Comparison of ENCODE assay signal across 26 mouse cellular contexts in the genomic region with DNA sequence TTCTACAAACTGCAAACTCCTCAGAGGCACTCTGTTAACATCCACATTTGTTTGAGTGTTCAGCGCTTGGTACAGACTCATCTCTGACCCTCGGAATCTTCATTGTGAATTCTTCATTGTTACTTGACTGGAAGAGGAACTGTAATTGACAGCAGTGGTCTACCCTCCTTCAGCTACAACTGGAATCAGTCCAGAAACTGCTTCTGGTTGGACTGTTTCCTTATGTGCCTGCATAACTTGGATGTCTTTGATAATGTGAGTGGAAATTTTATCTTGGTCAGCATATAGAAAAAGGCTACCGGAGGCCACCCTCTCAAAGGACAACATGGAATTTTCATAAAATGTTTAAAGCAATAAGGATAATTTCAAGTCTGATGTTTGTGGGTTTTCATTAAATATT. TPM values are rescaled to one million over a fixed set of nuclear protein-coding genes. Genes with fewer than 3 reads are reported as not detected.
DNase-seq lines count a peak whose midpoint lies in the region; ATAC-seq lines count a peak whose summit lies in the region.
"Had no signal": no experiment of that assay in that cellular context is flagged by ENCODE, and none has a peak within 500 bp of the region (broad histone marks: within the 10 kb centered on the region; RNA-seq: fewer than 3 reads in every experiment).

No protein-coding gene starts in this region.

- no peak overlapping the region for H3K4me3 ChIP-seq in intestine, embryonic 14.5 days (ENCODE audit: low read depth, low read length)
- H3K4me3 ChIP-seq in intestine, embryonic 16.5 days (ENCODE audit: low read length), result no peak overlapping the region
- no peak overlapping the region for H3K4me3 ChIP-seq in liver, embryonic 13.5 days (replicated peaks)
- H3K4me3 ChIP-seq: embryonic facial prominence, embryonic 12.5 days; erythroblast, embryonic 14.5 days; forebrain, embryonic 13.5 days; heart, adult 2 months; intestine, embryonic 15.5 days had no signal

- H3K4me2 ChIP-seq in intestine, embryonic 14.5 days (ENCODE audit: low read length), result no peak overlapping the region
- no peak overlapping the region for H3K4me2 ChIP-seq in intestine, embryonic 16.5 days (ENCODE audit: low read depth, low read length)
- no peak overlapping the region for H3K4me2 ChIP-seq in liver, embryonic 13.5 days
- H3K4me2 ChIP-seq: embryonic facial prominence, embryonic 12.5 days; forebrain, embryonic 13.5 days; hindbrain, embryonic 14.5 days; intestine, embryonic 15.5 days had no signal

- H3K27ac ChIP-seq in intestine, embryonic 14.5 days (ENCODE audit: low read depth), result peak overlapping the region; percentile 5; the same call in 1 of the 2 replicates
- no peak overlapping the region for H3K27ac ChIP-seq in intestine, embryonic 16.5 days (ENCODE audit: low read length)
- H3K27ac ChIP-seq in liver, embryonic 13.5 days, result peak overlapping the region; percentile 39
- H3K27ac ChIP-seq: embryonic facial prominence, embryonic 12.5 days; forebrain, embryonic 13.5 days; heart, adult 2 months; hindbrain, embryonic 14.5 days; intestine, embryonic 15.5 days; stomach, postnatal 0 days had no signal

- no peak for ATAC-seq in intestine, embryonic 14.5 days (replicated peaks; ENCODE audit: low FRiP score, low TSS enrichment, low read depth)
- no peak for ATAC-seq in intestine, embryonic 16.5 days
- ATAC-seq in liver, embryonic 13.5 days (ENCODE audit: low read depth), result peak; percentile 72
- ATAC-seq in megakaryocyte-erythroid progenitor cell, adult 5-6 weeks (replicated peaks; ENCODE audit: low FRiP score, low TSS enrichment, poor library complexity, severe bottlenecking), result peak; percentile 58
- ATAC-seq: forebrain, embryonic 13.5 days; intestine, embryonic 15.5 days; midbrain, embryonic 16.5 days had no signal

- no peaks in the 10 kb centered on the region for H3K36me3 ChIP-seq in intestine, embryonic 14.5 days (ENCODE audit: control insufficient read depth, insufficient read depth, low read length)
- H3K36me3 ChIP-seq in intestine, embryonic 16.5 days (ENCODE audit: control insufficient read depth, insufficient read depth, low read length), result no peaks in the 10 kb centered on the region
- no peaks in the 10 kb centered on the region for H3K36me3 ChIP-seq in liver, embryonic 13.5 days
- H3K36me3 ChIP-seq: embryonic facial prominence, embryonic 12.5 days; G1E; intestine, embryonic 15.5 days had no signal

- 28% methylated on average over 3 of the region's 3 CpGs for WGBS in intestine, embryonic 14.5 days
- WGBS in intestine, embryonic 16.5 days, result 39% methylated on average over 3 of the region's 3 CpGs
- 38% methylated on average over 3 of the region's 3 CpGs for WGBS in liver, embryonic 13.5 days (ENCODE audit: insufficient replicate concordance)

- DNase-seq in intestine, embryonic 14.5 days (ENCODE audit: low spot score), result no peak
- DNase-seq in retina, postnatal 1 day, result peak; percentile 54
- DNase-seq in retina, embryonic 14.5 days (ENCODE audit: low spot score), result no peak
- no peak for DNase-seq in liver, embryonic 13.5 days
- DNase-seq in kidney, adult 11 months, result no peak
- no peak for DNase-seq in adrenal gland, adult 2 months
- DNase-seq: adrenal gland, postnatal 14 days; cerebellum, adult 9-10 months; gastrocnemius, postnatal 36 days; heart, adult 2 months; heart, postnatal 36 days; kidney, postnatal 36 days; lung, postnatal 36 days; right cerebral cortex, postnatal 14 days; thymus, adult 2 months had no signal

- H3K9me3 ChIP-seq in intestine, embryonic 14.5 days (ENCODE audit: control insufficient read depth, low read length), result no peaks in the 10 kb centered on the region
- H3K9me3 ChIP-seq in intestine, embryonic 16.5 days (ENCODE audit: control insufficient read depth, low read length), result no peaks in the 10 kb centered on the region
- no peaks in the 10 kb centered on the region for H3K9me3 ChIP-seq in liver, embryonic 13.5 days (replicated peaks)
- H3K9me3 ChIP-seq: embryonic facial prominence, embryonic 12.5 days; forebrain, embryonic 13.5 days; G1E; intestine, embryonic 15.5 days had no signal

- H3K4me1 ChIP-seq in intestine, embryonic 14.5 days (replicated peaks; ENCODE audit: control insufficient read depth, insufficient read depth, low read length), result peaks cover 7% of the 10 kb centered on the region; the same call in 1 of the 2 replicates
- H3K4me1 ChIP-seq in intestine, embryonic 16.5 days (ENCODE audit: control insufficient read depth, insufficient read depth, low read length), result no peaks in the 10 kb centered on the region
- H3K4me1 ChIP-seq in liver, embryonic 13.5 days (replicated peaks), result peaks cover 20% of the 10 kb centered on the region
- H3K4me1 ChIP-seq: embryonic facial prominence, embryonic 12.5 days; forebrain, embryonic 13.5 days; intestine, embryonic 15.5 days had no signal

- H3K9ac ChIP-seq in intestine, embryonic 14.5 days (ENCODE audit: low read length), result no peak overlapping the region
- H3K9ac ChIP-seq in intestine, embryonic 16.5 days (ENCODE audit: low read depth, low read length), result no peak overlapping the region
- H3K9ac ChIP-seq in liver, embryonic 13.5 days, result no peak overlapping the region
- H3K9ac ChIP-seq: embryonic facial prominence, embryonic 12.5 days; forebrain, embryonic 13.5 days; hindbrain, embryonic 14.5 days; intestine, embryonic 15.5 days had no signal

- H3K27me3 ChIP-seq in intestine, embryonic 14.5 days (replicated peaks; ENCODE audit: control insufficient read depth, insufficient read depth, low read length), result no peaks in the 10 kb centered on the region
- no peaks in the 10 kb centered on the region for H3K27me3 ChIP-seq in intestine, embryonic 16.5 days (replicated peaks; ENCODE audit: control insufficient read depth, insufficient read depth, low read length)
- H3K27me3 ChIP-seq in liver, embryonic 13.5 days, result no peaks in the 10 kb centered on the region
- H3K27me3 ChIP-seq: CH12.LX; embryonic facial prominence, embryonic 12.5 days; forebrain, embryonic 13.5 days; intestine, embryonic 15.5 days had no signal

RNA-seq across cellular contexts. Expression of gene Aldh1a7, which starts 33.8 kb away (rescaled TPM):
- 8.3 and 9.2 TPM in 2 replicates for polyA plus RNA-seq in intestine, embryonic 14.5 days (2014; fragmentation: Nextera tagmentation; extraction: Ambion mirVana)
- 16.7 and 17.0 TPM in 2 replicates for polyA plus RNA-seq in intestine, embryonic 16.5 days (2015; fragmentation: Nextera tagmentation; extraction: Ambion mirVana)
- 0.59 and 1.0 TPM in 2 replicates for polyA plus RNA-seq in liver, embryonic 13.5 days (2015; fragmentation: Nextera tagmentation; extraction: Ambion mirVana)
- 35.7 and 41.4 TPM in 2 replicates for total RNA-seq in megakaryocyte-erythroid progenitor cell, adult 5-6 weeks (2014; fragmentation: Nextera tagmentation)
- total RNA-seq in megakaryocyte-erythroid progenitor cell, adult 5-6 weeks (2017), result 48.1 and 52.1 TPM in 2 replicates
- 10 to 100 TPM; 13.2 to 15.9 TPM for total RNA-seq in adrenal gland, adult 2 months (2021)
- polyA plus RNA-seq in adrenal gland, adult 2 months (2012; rRNA removed), result 1.6 and 2.3 TPM in 2 replicates
- total RNA-seq: G1E had no signal
- polyA plus RNA-seq: erythroblast, embryonic 14.5 days; G1E had no signal

Comparison
In these comparisons a context has a peak if more than half of its experiments do, and no peak if none do; other contexts are left out.
1. ATAC-seq: peak in liver, embryonic 13.5 days (single experiment) and megakaryocyte-erythroid progenitor cell, adult 5-6 weeks (single experiment); none in intestine, embryonic 14.5 days (single experiment) and intestine, embryonic 16.5 days (single experiment).